Mouse (Mus musculus) urinary bladder, postnatal 25 days (tissue): ENCODE results near the gene Fjx1.

Source experiments
- DNase-seq: peaks from one replicate; pipeline ENCODE4 v3.0.0; 2022; ENCODE audit warnings: low spot score

Gene Fjx1

DNA sequence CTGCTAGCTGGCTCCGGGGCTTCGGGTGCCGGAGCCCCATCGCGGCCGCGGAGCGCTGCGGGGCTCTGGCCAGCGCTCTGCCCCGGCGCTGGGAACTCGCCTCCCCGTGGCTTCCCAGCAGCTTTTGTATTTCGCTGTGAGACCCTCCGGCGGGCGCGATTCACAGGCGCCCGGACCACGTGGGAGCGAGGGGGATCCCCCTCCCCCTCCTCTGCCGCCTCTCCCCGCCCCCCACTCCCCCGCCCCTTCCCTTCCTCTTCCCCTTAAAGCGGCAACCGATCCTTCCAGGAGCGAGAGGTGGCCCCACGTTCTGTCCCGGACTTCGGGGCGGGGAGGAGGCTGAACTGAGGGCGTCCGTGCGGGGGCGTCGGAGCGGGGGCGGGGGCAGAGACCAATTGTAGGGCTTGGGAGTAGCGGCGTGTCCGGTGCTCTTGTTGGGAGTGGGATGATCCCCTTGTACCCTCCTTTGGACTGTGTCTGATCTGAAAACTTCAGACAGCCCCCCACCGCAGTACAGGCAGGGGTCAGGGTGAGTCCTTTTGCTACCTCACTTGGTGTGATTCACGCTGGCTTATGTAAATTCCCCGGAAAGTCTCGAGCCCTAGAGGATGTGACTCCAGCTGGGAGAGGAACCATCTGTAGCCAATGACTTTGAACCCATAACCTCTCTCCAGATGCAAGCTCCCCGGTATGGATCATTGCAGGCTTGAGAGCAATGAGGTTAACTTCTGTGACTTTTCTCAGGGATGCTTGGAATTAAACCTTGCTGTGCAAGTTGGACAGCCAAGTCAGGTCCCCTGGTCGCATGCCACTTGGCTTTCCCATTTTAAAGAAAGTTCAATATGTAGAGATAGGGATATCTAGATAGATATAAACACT, at the start of gene Fjx1:
Gene Fjx1 (minus strand): TSS at position 829 of the 879 bp plus-strand sequence.
- no peak for DNase-seq

DNA sequence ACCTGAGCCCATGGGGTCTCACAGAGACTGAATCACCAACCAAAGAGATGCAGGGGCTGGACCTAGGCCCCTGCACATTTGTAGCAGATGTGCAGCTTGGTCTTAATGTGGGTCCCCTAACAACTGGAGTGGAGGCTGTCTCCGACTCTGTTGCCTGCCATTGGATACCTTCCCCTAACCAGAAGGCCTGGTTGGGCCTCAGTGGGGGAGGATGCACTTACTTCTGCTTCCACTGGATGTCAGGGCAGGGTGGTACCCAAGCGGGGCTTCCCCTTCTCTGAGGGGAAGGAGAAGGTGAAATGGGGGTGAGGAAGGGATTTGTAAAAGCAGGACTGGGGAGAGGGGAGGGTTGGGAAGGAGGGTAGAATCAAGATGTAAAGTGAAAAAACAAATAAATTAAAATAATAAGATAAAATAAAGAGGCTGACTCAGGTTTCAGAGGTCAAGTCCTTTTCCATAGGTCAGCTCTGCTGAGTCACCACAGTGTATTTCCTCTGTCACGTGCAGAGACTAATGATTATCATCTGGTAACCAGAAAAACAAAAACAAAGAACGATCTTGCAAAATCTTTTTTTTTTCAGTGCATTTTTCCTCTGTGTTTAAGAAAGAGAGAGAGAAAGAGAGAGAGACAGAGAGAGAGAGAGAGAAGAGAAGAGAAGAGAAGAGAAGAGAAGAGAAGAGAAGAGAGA, 47.8 kb upstream of the Fjx1 start:
- DNase-seq: no peak

DNA sequence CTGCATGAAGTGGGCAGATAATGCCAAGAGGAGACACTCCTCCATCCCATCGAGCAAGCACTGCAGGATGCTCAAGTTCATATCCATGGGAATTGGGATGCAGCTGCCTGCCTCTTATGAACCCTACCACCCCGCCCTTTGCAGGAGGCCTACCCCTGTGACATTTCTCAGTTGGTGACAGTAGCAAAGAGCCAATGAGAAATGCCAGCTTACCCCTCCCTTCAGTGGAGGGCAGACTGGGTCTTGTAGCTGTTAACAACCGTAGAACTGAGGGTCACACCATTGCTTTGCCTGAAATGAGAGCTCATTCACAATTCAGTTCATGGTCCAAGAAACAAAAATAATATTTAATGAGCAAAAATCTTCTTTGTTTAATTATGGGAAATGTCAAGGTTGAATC, 28.4 kb upstream of the Fjx1 start:
- DNase-seq: no peak

DNA sequence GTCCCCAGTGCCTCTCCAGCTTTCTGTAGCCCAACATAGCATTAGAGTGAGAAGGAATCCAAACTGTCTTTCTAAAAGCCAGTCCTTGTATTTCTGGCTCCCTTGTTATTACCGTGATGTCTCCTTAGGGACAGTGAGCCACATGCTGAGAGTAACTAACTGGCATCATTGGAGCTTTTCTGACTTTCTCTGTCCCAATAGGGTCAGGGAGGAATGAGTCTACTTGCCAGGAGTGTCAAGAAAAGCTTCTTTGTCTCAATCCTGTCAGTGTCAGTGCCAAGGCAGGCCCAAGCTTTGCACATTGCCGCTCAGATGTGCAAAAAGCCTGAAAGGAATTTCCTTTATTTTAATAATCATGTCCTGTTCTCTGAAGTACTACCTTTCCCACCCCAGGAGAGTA, 23.8 kb upstream of the Fjx1 start:
- DNase-seq: no peak

DNA sequence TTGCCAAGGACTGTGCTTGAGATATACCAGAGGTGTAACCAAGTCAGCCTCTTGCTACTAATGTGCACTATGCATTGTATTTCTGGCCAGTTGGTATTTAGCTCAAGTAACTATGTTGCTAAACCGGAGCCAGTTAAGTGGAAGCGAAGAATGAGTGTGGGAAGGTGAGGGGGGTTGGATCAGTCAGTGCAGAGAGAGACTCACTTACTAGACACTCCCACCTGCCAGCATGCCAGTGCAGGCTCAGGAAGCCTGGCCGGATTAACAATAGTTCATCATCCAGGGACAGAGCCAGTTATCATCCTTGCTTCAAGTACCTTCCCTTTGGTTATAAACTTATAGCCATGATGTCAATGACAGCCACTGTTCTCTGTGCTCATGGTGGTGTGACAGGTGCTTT, 16.3 kb upstream of the Fjx1 start:
- DNase-seq: no peak

- DNase-seq: no peak
Measured at GRCm38 (mm10) chr2:102464342-102464732, 12.0 kb upstream of the Fjx1 start.

DNA sequence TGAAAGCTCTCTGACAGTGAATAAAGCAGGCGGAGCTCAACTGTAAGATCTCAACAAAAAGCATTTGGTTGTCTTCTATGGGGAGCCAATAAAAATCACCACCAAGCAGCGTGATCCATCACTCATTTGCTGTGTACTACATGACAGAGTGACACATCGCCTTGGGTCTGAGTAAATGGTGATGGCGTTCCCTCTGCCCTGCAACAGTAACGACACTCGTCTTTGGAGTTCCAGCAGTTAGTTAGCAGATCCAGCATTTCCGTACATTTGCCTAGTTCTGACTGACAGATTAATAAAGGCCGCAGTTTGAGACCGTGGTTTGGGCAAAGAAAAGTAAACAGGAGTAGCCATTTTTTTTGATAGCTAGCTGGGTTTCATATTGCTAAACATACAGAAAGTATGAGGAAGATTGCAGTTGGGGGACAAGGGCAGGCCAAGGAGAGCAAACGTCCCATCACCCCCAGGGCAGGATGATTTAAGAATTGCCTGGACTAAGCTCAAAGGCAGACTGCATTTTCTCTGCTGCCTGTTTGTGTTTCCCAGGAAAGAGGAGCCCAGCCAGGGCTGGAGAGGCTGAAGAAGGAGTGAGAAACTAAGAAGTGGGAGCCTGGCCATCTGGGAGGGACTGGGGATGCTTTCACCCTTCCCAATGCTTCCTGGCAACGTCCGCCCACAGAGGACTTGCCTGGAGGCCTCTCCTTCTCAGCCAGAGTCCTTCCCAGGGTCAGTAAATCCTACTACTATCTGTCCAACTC, 11.5 kb upstream of the Fjx1 start:
- peak; percentile 38 for DNase-seq

GRCm38 (mm10) chr2:102461491-102461890, 9.2 kb upstream of the Fjx1 start:
- no peak for DNase-seq

GRCm38 (mm10) chr2:102455126-102455525, 2.8 kb upstream of the Fjx1 start:
- no peak for DNase-seq

- DNase-seq: no peak
Measured at GRCm38 (mm10) chr2:102453447-102453846, 1.1 kb upstream of the Fjx1 start.

GRCm38 (mm10) chr2:102450761-102451670, 1.3 kb downstream of the Fjx1 start:
- peak; percentile 38 for DNase-seq

GRCm38 (mm10) chr2:102450248-102450760, 2.0 kb downstream of the Fjx1 start:
- peak; percentile 52 for DNase-seq

DNA sequence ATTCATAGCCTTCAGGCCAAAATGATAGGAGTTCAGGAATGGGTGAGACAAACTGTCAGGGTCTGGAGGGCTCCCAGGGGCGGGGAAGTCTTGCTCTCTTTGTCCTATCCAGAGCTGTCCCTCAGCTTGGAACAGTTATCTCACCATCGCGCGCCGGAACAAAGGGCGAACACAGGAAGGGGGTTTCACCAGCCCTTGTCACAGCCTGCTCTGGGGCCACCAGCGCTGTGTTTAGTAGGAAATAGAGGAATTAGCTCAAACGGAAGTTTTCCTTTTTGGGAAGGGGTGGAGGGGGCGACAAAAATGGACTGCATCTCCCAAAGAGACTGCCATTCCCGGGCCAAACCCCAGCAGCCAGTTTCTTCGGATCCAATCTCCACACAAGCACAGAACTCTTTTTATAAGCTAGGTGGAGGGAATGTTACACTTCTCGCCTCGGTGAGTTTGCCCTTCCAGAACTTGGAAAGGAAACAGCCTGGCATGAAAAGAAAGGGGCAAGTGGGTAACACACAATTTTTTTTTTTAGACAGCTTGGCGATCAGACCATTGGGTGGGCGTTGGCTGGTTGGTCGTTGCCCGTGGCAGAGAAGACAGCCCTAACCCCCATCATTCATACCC, 2.6 kb downstream of the Fjx1 start:
- DNase-seq: peak; percentile 27

GRCm38 (mm10) chr2:102449056-102449455, 3.2 kb downstream of the Fjx1 start:
- DNase-seq: no peak

DNA sequence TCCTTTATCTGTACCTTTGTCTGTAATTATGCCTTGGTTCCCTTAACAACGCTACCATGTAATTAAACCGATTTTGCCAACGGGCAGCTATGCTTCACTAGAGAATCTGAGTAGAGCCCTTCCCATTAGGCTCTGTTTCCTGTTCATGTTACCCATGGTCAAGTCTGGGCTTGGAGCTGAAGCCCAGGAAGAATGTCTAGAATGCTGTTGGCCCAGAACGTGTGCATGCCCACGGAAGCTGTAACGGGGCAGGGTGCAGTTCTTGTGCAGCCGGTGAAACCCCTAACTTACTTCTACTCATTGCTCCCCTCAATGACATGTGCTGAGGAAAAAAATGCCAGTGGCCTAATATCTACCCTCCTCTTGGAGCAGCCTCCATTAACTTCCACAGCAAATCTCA, 4.5 kb downstream of the Fjx1 start:
- DNase-seq: peak; percentile 10

GRCm38 (mm10) chr2:102446851-102447250, 5.4 kb downstream of the Fjx1 start:
- no peak for DNase-seq

GRCm38 (mm10) chr2:102437357-102438030, 14.8 kb downstream of the Fjx1 start:
- no peak for DNase-seq

GRCm38 (mm10) chr2:102433879-102434278, 18.4 kb downstream of the Fjx1 start:
- DNase-seq: no peak

DNA sequence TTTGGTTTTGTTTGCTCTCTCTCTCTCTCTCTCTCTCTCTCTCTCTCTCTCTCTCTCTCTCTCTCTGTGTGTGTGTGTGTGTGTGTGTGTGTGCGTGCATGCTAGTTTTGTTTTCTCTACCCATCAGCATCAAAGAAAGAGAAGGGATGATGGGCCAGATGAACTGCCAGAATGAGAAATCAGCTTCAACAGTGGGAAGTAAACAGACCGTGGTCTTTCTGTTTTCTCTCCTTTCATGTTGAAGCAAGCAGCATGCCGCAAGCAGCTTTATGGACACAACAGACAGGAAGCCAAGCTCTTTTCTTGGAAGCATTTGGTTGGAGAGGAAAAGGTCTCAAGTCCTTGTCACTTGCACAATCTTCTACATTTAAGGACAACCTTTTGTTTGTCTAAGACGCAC, 21.2 kb downstream of the Fjx1 start:
- no peak for DNase-seq

DNA sequence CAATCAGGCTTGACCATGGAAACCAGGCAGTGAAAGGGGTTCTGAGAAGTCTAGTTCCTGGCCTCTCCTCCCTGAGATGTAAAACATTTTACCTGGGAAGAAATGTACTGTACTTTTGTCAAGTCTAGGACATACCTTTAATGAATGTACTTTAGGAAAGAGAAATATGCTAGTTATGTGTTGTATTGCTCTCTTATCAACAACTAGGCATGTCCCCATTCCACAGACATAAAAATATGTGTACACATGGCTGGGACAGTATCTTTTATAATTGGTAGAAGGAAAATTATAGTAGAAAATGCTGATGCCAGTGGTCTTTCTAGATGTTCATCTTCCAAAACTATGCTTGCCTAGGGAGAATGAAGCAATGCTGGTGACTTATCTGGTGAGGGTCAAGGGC, 24.3 kb downstream of the Fjx1 start:
- DNase-seq: no peak
